Mouse (Mus musculus) T-helper 2 cell (primary cell): Measurements from ENCODE around the gene Mcrs1.

ENCODE experiments used
- in situ Hi-C: fragments of 300-600 bp; cut with MboI, MseI; formaldehyde crosslinking; loops from one replicate; pipeline ENCODE4 v1.15.1; 2025; ENCODE audit warnings: high pct_unique_total_duplicates

Gene Mcrs1

DNA sequence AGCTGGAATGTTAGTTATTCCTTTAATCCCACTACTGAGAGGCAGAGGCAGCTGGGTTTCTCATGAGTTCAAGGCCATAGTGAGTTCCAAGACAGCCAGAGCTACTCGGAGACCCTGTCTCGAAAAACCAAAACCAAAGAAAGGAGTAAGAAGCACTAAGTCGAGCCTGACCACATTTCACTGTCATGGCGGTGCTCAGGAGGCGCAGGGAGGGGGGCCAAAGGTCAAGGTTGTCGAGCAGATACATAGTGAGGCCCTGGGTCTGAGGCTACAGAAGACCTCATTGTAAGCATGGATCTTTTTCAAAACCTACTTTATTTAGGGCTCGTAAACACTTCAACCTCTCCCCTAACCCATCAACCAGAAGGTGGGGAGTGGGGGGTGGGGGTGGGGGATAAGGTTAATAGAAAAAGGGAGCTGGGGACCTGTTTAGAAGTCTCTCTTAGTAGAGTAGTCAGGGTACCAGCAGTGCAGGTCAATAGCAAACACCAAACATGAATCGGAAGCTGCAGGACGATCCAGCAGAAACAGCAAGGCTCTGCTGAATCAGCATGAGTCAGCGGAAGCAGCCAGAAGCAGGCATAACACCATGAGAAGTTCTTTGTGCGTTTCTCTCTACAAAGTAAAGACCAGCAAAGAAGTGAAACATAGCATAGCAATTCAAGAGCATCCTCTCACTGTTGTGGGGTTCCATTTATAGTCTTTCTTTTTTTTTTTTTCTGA lies 35.9 kb downstream of the Mcrs1 start:
- in situ Hi-C loops, result loop anchor here (5.0 kb wide), 2 partner anchors 56 to 79 kb away; no protein-coding TSS in a partner anchor

- in situ Hi-C loops, result loop anchor here (5.0 kb wide), 2 partner anchors 57 to 78 kb away; no protein-coding TSS in a partner anchor
Measured at GRCm38 (mm10) chr15:99214941-99215340, 36.8 kb downstream of the Mcrs1 start.

DNA sequence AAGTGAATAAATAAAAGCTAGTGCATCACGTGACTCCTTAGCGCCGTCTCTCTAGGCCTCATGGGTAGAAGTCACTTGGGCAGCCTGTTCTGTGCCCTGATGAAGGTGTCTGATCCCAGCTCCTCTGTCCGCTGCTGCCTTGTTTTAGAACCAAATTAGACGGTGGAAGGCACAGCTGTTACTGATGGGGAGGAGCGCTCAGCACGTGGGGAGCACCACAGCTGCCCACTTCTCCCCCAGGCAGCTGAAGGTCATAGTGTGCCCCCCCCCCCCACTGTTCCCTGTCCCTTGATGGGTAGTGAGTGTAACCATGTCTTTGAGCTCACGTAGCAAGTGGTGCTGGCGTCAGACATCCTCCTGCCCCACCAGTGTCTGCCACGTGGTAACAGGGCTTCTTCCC lies 38.6 kb downstream of the Mcrs1 start:
- in situ Hi-C loops, result no loop called here

GRCm38 (mm10) chr15:99205959-99206358 lies 45.8 kb downstream of the Mcrs1 start:
- in situ Hi-C loops, result no loop called here

GRCm38 (mm10) chr15:99198761-99199160 lies 53.0 kb downstream of the Mcrs1 start:
- in situ Hi-C loops, result no loop called here

GRCm38 (mm10) chr15:99195043-99195442 lies 56.7 kb downstream of the Mcrs1 start:
- in situ Hi-C loops, result no loop called here

GRCm38 (mm10) chr15:99194358-99194757 lies 57.4 kb downstream of the Mcrs1 start:
- in situ Hi-C loops, result no loop called here
